Mouse (Mus musculus): Measurements from ENCODE around the gene Kif26b. TPM values are rescaled to one million over a fixed set of nuclear protein-coding genes. Genes with fewer than 3 reads are reported as not detected.
A peak's percentile ranks its signal among the peaks of the same experiment; 100 is the strongest.

Kif26b gene
- total RNA-seq, 2 experiments from 2014 or later = 9.2 to 10.1 TPM

DNA sequence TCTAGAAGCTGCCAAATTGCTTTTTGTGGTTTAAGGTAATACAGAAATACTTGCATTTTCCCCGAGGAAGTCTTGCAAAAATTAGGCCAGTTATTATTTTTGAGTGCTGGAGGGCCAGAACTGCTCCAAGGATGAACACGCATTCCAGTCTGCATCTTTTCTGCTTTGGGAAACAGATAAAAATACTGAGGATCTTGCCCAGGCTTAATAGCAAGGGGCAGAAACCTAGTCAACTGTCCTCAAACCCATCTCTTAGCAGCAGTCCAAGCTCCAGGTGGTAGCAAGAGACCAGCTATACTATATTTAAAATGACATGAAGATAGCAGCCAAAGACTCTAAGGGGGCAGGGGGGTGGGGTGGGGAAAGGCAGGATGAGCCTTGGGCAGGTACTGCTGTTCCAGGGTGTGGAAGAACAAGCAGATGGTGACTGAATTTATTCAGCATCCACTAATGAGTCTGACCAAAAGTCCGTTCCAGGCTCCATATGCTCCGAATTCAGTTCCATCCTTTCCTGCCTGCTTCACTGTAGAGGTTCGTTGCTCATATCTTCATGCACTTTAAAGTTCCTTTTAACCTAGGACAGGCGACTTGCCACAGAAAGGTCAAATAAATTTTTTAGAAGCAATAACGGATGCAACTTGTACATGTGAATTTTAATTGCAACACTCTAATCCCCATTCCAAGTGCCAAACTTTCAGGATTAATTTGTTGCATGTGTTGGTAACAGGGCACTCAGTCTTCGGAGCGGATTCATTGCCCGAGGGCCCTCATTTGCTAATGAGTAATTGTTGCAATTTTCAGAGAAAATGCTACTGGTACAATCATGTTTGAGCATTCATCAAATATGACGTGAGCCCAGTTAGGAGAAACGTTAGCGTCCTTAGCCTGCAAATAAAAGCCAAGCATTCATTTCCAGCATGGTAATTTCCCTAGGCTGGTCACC lies 218.6 kb downstream of the Kif26b start:
- intact Hi-C loops (cut with DNase I) = no loop called here
- DNase-seq (ENCODE audit: low spot score in 2 of 2) = no peak

DNA sequence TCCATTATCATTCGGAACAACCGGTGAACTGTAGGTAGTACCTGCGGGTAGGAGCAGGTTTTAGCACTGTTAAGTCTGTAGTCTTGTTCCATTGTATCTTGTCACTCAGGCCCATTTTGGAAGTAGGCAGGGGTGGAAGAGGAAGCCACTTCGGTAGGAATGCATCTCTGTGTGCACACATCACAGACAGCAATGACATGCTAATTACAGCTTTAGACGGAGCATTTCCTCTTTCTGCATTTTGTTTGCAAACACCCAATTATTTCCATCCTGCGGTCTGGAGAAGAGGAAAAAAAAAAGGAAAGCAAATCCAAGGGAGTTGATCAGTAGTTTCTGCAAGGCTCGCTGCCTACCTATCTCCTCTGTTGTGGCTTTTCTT lies 219.3 kb downstream of the Kif26b start:
- no peak for DNase-seq (ENCODE audit: low spot score in 2 of 2)
- intact Hi-C loops (cut with DNase I) = no loop called here

DNA sequence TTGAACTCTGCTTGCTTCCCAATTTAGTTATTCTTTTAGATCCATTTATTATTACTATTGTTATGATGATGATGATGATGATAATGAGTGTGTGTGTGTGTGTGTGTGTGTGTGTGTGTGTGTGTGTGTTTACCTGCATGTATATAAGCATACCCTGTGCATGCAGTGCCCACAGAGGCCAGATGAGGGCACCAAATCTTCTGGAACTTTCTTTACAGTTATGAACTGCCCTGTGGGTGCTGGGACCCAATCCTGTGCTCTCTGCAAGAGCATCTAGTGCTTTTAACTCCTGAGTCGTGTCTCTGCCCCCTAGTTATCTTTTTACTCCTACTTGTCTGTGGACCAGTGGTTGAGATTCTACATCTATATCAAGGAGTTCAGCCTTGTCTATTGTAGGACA lies 219.7 kb downstream of the Kif26b start:
- intact Hi-C loops (cut with DNase I) = no loop called here
- no peak for DNase-seq (ENCODE audit: low spot score in 2 of 2)

DNA sequence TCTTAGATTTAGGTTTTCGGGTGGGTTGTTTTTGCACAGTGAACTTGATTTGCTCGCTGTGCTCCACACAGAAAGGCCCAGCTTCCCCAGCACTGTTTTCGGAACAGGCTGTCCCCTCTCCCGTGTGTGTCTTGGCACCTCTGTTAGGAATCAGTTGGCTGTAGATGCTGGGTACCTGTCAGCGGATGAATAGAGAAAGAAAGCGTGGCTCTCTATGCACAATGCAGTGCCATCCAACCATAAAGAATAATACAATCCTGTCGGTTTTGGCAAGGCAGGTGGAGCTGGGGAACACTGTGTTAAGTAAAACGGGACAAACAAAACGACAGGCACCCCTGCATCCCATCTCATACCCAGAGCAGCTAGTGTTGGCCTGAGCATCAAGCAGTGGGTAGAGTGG lies 220.9 kb downstream of the Kif26b start:
- intact Hi-C loops (cut with DNase I) = no loop called here
- DNase-seq (ENCODE audit: low spot score in 2 of 2) = no peak

DNA sequence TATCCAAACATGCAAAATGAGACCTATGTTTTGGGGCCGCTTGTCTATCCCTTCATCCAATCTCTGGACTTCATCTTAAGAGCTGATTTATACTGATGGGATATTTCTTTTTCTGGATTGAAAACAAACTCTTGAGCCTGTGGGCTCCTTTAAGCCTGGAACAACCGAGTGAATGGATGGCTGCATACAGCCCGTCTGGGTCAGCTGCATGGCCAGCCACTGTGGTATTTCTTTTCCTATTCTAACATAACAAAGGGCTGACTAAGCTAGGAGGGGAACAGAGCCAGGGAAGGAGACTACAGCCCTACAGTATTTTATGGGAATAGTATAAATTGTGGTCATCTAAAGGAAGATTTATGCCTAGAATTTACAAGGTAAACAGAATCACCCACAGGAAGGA lies 229.5 kb downstream of the Kif26b start:
- intact Hi-C loops (cut with DNase I) = no loop called here

DNA sequence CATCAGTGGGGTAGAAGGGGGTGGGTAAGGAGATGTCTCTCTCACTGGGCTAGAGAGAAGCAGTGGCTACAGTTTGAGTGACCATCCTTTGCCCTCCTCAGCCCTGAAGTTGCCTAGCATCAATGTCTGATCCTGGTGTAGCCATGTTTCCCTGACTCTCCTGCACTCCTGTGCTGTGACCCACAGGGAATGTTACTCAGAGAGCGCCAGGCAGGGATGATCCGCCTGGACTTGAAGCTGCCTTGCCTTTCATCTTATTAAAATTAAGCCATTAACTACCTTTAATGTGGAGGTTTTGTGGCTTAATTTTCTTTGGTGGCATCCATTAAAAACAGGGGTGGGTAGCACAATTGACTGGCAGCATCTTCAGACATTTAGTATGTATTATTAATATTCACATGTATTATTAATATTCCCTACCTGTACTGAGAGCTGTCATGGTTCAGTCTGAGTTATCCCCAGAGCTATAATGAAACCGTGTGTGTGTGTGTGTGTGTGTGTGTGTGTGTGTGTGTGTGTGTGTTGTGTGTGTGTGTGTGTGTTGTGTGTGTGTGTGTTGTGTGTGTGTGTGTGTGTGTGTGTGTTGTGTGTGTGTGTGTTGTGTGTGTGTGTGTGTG lies 233.3 kb downstream of the Kif26b start:
- DNase-seq (ENCODE audit: low spot score in 2 of 2) = no peak
- intact Hi-C loops (cut with DNase I) = no loop called here

More for the DNA sequence above, 229.5 kb downstream of the Kif26b start:
- no peak for DNase-seq (ENCODE audit: low spot score in 2 of 2)

DNA sequence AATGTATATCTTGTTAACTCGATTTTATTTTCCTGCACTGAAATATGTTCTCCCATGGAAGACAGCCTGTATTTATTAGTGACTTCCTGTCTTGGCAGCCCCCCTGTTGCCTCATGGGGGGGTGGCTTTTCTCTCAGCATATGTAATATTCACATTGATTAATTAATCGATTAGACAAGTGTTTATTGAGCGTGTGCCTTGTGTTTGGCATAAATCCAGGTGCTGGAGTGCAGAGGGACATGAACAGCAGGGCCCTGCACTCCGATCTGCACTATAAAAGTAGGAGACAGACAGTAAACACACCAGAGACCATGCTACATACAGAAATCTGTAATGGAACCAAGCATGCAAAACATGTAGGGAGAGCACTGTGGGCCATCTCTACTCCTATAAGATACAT lies 236.0 kb downstream of the Kif26b start:
- DNase-seq (ENCODE audit: low spot score in 2 of 2) = no peak

DNA sequence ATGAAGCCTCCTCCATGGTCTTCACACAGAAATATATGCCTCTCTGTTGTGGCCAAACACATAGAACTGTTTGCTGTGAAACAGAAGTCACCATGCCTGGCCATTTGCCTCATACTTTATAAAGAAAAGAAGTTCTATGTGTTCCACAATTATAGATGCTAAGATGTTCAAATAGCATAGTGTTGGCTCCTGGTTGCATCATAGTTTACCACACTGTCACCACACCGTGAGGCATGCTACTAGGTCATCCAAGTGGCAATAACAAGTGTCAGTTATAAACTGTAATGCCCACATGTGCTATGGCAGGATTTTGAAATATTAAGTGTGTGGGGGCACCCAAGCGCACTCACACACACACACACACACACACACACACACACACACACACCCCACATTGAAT lies 236.7 kb downstream of the Kif26b start:
- intact Hi-C loops (cut with DNase I) = no loop called here
- DNase-seq (ENCODE audit: low spot score in 2 of 2) = no peak

More for the DNA sequence above, 236.0 kb downstream of the Kif26b start:
- intact Hi-C loops (cut with DNase I) = no loop called here

DNA sequence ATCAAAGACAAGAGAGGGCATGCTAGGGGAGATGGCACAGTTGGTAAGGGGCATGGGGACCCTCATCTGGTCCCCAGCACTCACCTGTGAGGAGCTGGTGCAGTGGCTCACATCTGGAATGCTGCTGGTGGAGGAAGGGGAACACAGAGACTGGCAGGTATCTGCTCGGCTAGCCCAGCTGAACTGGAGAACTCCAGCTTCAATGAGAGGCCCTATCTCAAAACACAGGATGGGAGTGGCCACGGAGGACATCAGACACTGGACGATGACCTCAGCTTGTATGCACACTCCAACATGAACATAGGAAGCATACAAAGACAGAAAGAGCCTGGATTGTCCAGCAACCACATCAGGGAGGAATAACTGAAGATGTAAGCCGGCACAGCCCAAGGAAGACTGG lies 240.1 kb downstream of the Kif26b start:
- intact Hi-C loops (cut with DNase I) = no loop called here

DNA sequence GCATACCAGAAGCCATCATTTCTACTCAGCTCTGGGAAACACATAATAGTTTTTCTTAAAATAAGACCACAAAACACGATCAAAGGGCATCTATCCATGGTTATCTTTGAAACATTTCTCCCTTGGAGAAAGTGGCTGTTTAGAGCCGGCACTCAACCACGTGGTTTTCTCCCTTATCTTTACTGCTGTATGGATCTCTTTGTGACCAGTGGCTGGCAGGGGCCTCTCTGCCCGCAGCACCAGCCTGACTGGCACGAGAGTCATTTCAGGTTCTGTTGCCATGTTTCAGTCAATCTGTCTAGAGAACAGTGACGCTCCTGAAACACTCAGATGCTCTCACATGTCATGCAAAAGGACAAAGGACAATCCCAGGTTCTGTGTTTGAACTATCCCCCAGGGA lies 241.1 kb downstream of the Kif26b start:
- no peak for DNase-seq (ENCODE audit: low spot score in 2 of 2)
- intact Hi-C loops (cut with DNase I) = no loop called here

More for the DNA sequence above, 240.1 kb downstream of the Kif26b start:
- DNase-seq (ENCODE audit: low spot score in 2 of 2) = no peak

DNA sequence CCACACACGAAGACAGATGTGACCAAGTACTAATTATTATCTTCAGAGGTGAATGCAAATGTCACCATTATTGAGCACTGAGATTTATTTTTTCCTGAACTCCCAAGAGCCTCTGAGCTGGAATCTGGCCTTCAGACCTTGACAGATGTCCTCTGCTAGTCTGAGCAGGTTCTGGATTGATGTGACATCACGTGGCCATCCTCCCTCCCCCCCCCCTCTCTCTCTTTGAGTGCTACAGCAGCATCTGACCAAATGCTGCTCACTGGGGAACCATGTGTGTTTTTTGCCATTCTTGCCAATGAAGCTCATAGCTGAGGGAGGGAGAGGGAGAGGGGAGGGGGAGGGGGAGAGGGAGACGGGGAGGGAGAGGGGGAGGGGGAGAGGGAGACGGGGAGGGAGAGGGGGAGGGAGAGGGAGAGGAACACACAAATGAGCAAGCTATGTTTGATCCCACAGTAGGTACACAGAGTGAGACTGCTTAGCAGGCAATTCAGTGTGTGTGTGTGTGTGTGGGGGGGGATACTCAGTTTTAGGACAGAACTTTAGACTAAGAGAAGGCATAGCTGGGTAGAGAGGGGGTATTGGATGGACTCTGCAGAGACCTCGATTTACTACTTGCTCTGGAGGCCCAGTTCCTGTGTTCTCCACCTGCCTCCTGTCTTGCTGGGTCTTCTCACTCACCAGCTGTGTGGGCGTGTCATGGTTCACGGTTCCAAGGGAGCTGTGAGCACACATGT lies 241.9 kb downstream of the Kif26b start:
- DNase-seq (ENCODE audit: low spot score in 2 of 2) = no peak
- intact Hi-C loops (cut with DNase I) = no loop called here

DNA sequence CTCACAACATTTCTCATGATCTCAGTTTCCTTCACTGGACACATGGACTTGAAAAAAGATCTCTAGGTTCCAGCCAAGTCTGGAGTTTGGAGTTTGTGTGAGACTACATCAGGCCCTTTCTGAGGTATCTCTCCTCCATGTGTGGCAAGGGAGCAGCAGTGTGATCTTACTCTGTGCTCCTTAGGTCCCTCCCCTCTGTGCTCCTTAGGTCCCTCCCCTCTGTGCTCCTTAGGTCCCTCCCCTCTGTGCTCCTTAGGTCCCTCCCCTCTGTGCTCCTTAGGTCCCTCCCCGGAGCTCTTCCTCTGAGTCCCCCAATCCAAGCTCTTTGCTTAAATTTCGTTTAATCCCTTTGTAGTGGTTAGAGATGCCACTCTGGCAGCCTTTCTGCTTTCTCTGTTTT lies 250.8 kb downstream of the Kif26b start:
- DNase-seq (ENCODE audit: low spot score in 2 of 2) = no peak
- intact Hi-C loops (cut with DNase I) = no loop called here

DNA sequence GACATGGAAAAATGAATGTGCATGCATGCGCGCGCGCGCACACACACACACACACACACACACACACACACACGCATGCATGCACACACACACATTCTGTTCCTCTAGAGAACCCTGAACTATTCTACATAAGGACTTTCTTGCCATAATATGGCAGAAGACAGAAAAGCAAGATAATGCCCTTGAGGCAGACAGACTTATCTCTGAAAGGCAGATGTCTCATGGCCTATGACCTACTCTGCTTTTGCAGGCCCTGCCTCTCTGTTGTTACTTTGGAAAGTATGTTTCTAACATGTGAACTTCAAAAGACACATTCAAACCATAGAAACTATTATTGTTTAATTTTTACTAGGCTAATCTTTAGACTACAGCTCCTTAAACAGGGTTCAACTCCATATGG lies 255.1 kb downstream of the Kif26b start:
- DNase-seq (ENCODE audit: low spot score in 2 of 2) = no peak
- intact Hi-C loops (cut with DNase I) = no loop called here

DNA sequence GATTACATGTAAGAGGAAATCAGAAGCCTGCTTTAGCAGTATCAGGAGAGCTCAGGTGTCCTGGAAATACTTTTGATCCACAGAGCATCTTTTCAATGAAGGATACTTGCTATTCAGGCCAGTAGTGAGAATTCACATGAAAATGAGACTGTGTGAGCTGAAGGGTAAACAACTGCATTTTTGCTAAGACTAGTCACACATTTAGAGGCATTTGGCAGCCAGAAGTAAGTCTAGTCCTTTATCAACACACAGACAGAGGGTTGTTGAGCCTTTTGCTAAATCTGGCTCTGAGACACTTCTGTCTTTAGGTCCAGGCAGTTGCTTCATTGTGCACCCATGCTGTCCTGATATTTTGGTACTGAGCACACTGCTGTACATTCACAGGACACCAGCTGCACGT lies 262.3 kb downstream of the Kif26b start:
- DNase-seq (ENCODE audit: low spot score in 2 of 2) = no peak
- intact Hi-C loops (cut with DNase I) = no loop called here

DNA sequence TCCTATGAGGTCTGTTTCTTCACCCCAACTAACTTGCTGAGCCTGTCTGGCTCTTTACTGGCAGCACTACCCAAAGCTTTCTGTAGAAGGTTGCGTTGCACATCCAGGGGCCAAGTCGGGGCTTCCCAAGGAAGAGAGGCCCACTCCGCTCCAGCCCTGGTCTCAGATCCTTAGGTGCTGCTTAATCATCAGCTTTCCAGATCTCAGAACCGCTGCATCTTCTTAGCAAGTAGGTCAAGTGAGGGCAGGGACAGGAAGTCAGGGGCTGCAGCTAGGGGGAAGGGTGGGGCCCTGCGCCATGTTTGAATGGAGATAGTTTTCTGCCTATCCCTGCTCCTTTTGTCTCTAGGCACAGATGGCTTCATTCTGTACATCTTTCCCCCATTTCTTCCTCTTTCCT lies 263.8 kb downstream of the Kif26b start:
- intact Hi-C loops (cut with DNase I) = no loop called here
- DNase-seq (ENCODE audit: low spot score in 2 of 2) = no peak

DNA sequence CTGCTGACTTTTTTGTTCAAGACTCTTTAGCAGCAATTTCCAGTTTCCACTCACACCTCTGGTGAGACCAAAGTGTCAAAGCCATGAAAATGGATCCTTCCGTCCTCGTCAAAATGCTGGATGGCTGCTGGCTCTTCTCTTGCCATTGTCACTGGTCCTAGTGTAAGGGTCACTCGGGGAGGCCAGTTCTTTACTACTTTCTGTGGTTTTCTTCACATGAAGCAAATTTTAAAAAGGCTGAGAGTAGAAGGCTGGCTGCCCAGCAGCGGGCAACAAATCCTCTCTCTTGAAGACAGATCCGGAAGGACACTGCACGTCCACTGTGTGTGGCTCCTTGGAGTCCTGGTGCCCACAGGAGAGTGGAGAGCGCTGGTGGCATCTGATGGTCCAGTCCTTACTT lies 265.9 kb downstream of the Kif26b start:
- DNase-seq (ENCODE audit: low spot score in 2 of 2) = no peak
- intact Hi-C loops (cut with DNase I) = no loop called here

DNA sequence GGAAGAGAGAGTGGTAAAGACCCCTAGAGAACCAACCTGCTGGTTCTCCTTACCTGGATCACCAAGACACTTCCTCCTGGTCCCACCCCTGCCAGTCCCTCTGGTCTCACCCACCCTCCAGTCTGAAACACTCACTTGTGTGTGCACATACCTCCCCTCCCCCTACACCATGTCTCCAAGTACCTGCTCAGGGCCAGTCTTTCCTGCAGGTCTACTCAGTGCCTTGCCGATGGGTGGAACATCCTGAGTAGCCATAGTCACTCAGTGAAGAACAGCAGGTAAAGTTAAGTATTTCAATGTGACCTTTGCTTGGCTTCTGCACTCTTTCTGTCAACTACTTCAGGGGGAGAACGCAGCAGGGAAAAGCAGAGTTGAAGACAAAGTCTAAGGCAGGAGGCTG lies 268.5 kb downstream of the Kif26b start:
- intact Hi-C loops (cut with DNase I) = no loop called here

DNA sequence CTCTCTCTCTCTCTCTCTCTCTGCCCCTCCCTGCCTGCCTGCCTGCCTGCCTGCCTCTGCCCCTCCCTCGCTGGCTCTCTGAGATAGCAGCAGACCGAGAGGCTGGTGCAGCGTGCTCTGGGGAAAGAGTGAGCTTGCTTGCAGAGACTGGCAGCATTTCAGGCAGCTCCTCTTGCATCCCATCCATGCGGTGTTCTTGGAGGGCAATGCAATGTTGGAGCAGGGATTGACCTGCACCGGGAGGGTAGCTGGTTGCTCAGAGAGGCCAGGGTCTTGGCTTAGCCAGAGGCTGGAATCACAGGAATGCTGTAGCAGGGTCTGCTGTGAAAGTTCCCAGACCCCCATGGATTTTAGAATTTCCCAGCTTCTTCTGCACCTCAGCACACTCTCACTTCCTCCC lies 269.4 kb downstream of the Kif26b start:
- intact Hi-C loops (cut with DNase I) = no loop called here
- DNase-seq (ENCODE audit: low spot score in 2 of 2) = peak; percentile 40 to 65

More for the DNA sequence above, 268.5 kb downstream of the Kif26b start:
- DNase-seq (ENCODE audit: low spot score in 2 of 2) = no peak

DNA sequence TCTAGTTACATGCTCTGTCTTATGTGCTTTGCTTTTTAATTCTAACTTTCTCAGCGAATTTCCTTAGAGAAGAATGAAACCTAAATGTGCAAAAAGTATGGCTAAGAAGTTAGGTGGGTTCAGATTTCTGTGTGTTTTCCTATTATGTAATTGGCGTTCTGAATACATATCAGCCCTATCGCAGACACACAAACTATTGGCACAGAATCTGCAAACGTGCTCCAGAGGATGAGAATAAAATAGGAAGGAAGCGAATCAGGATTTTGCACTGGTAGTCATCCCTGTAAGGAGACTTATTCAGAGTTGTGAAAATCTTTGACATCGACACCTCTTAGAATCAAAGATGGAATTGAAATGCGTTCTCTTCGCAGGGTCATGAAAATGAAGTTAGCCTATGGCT lies 270.0 kb downstream of the Kif26b start:
- DNase-seq (ENCODE audit: low spot score in 2 of 2) = peak; percentile 7 to 11
- intact Hi-C loops (cut with DNase I) = no loop called here

DNA sequence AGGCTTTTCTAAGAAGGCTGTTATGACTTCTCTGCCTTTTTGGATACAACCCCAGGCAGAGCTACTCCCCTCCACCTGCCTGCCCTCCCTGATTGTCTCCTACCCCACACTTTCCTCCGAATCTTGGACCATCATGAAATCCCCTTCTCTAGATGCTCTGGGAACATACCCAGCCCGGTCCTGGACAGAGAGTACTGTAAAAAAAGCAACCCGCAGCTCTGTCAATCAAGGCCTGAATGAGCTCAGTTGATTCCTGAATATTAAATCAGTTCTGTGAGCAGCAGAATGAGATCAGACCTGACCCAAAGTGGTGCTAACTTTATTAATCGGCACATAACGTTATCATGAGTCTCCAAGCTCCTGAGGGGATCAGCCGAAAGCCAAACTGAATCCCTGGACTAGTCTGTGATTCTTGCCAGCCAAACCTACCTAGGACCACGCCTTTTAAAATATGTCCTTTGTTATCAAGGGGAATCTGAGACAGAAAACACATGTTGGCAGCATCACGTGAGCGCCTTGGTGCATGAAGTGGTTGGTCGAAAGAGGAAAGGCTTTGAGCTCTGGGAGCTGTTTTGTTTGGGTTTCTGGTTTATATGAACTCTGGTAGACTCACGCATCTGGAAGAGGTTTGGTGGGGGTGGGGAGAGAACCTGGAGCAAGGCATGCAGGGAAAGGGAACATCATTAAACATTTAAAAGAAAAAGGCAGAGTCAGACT lies 271.1 kb downstream of the Kif26b start:
- DNase-seq (ENCODE audit: low spot score in 2 of 2) = no peak
- intact Hi-C loops (cut with DNase I) = no loop called here
